Mouse (Mus musculus) CH12.LX (cell line): ENCODE measurements around the gene Sptb. TPM values are rescaled to one million over a fixed set of nuclear protein-coding genes. Genes with fewer than 3 reads are reported as not detected.

Experiments
- DNase-seq: peaks from one replicate; pipeline ENCODE4 v3.0.0-alpha.2; 2013; ENCODE audit errors: extremely low read depth
- H3K27ac ChIP-seq: 2 replicates; pipeline ENCODE4 v1.5.1; 2012; ENCODE audit warnings: low read depth, mild to moderate bottlenecking, control low read depth, moderate library complexity; ENCODE audit not compliant: insufficient read depth
- H3K27me3 ChIP-seq: replicated peaks from 2 replicates; pipeline ENCODE3; 2012; ENCODE audit warnings: inconsistent platforms
- H3K36me3 ChIP-seq, 2 experiments: replicated peaks in 1 of 2; 2 replicates each; pipeline versions ENCODE3 to v1.6.1; 2012; ENCODE audit warnings: inconsistent platforms in 1 of 2, low read length in 1 of 2, mild to moderate bottlenecking in 1 of 2, mixed read lengths in 1 of 2, moderate library complexity in 1 of 2; ENCODE audit not compliant: control insufficient read depth in 1 of 2, insufficient read depth in 1 of 2
- H3K4me1 ChIP-seq, 2 experiments: 2 replicates each; pipeline ENCODE4 v1.6.1; 2012; ENCODE audit warnings: inconsistent platforms in 1 of 2, moderate library complexity in 1 of 2; ENCODE audit not compliant: insufficient read depth in 2 of 2, control insufficient read depth in 1 of 2
- H3K4me2 ChIP-seq: 2 replicates; pipeline ENCODE4 v1.6.1; 2012; ENCODE audit warnings: low read depth, mild to moderate bottlenecking, control low read depth; ENCODE audit not compliant: poor library complexity, insufficient read depth, severe bottlenecking
- H3K4me3 ChIP-seq, 3 experiments: fragments of 150-350 bp in 1 of 3; sonication (generic) in 1 of 3; replicated peaks in 1 of 3; 2 replicates each; pipeline versions ENCODE3 to v1.5.1; 2011 to 2012; ENCODE audit warnings: low read depth in 2 of 3, low read length in 2 of 3, mild to moderate bottlenecking in 2 of 3, moderate library complexity in 2 of 3, control low read depth in 1 of 3, improper control_type of control experiment in 1 of 3, inconsistent platforms in 1 of 3, mixed read lengths in 1 of 3; ENCODE audit not compliant: poor library complexity in 1 of 3
- H3K79me2 ChIP-seq: replicated peaks from 2 replicates; pipeline ENCODE4 v1.6.1; 2012; ENCODE audit warnings: mild to moderate bottlenecking, moderate library complexity; ENCODE audit not compliant: control insufficient read depth, poor library complexity, insufficient read depth, severe bottlenecking; ENCODE audit errors: extremely low read depth
- H3K9ac ChIP-seq: 2 replicates; pipeline ENCODE4 v1.6.1; 2012; ENCODE audit warnings: low read depth, mild to moderate bottlenecking, control low read depth, moderate library complexity; ENCODE audit not compliant: insufficient read depth
- H3K9me3 ChIP-seq: replicated peaks from 2 replicates; pipeline ENCODE3; 2012; ENCODE audit warnings: low read length, inconsistent platforms, mixed read lengths
- CHD2 ChIP-seq: IDR thresholded peaks from 2 replicates; pipeline ENCODE4 v1.6.1; 2011; ENCODE audit warnings: low read length, improper control_type of control experiment
- CTCF ChIP-seq, 2 experiments: IDR thresholded peaks in 1 of 2; conservative IDR thresholded peaks in 1 of 2; 2 replicates each; pipeline ENCODE4 v1.5.1; 2011 to 2012; ENCODE audit warnings: low read depth in 2 of 2, low read length in 2 of 2, improper control_type of control experiment in 1 of 2, inconsistent platforms in 1 of 2, mild to moderate bottlenecking in 1 of 2, moderate library complexity in 1 of 2
- E2F4 ChIP-seq: IDR thresholded peaks from 2 replicates; pipeline ENCODE4 v1.6.1; 2011; ENCODE audit warnings: low read depth, low read length, improper control_type of control experiment; ENCODE audit not compliant: insufficient replicate concordance
- ETS1 ChIP-seq: conservative IDR thresholded peaks from 2 replicates; pipeline ENCODE4 v1.6.1; 2012; ENCODE audit warnings: low read depth, mild to moderate bottlenecking, inconsistent platforms, low read length, improper control_type of control experiment, moderate library complexity
- HCFC1 ChIP-seq: IDR thresholded peaks from 2 replicates; pipeline ENCODE4 v1.6.1; 2012; ENCODE audit warnings: low read depth, mild to moderate bottlenecking, inconsistent platforms, low read length, improper control_type of control experiment
- IRF4 ChIP-seq: IDR thresholded peaks from 2 replicates; pipeline ENCODE4 v1.6.1; 2014; ENCODE audit warnings: low read depth, mild to moderate bottlenecking, inconsistent platforms, low read length, improper control_type of control experiment
- JUN ChIP-seq: IDR thresholded peaks from 2 replicates; pipeline ENCODE4 v1.6.1; 2011; ENCODE audit warnings: low read depth, mild to moderate bottlenecking, low read length, improper control_type of control experiment, moderate library complexity; ENCODE audit not compliant: insufficient read depth
- JUND ChIP-seq: conservative IDR thresholded peaks from 2 replicates; pipeline ENCODE4 v1.6.1; 2011; ENCODE audit warnings: low read depth, low read length, improper control_type of control experiment
- MAX ChIP-seq: IDR thresholded peaks from 2 replicates; pipeline ENCODE4 v1.6.1; 2011; ENCODE audit warnings: low read length, improper control_type of control experiment
- MEF2A ChIP-seq: IDR thresholded peaks from 2 replicates; pipeline ENCODE4 v1.6.1; 2014; ENCODE audit warnings: low read depth, mild to moderate bottlenecking, inconsistent platforms, low read length, improper control_type of control experiment, borderline replicate concordance
- NRF1 ChIP-seq: IDR thresholded peaks from 2 replicates; pipeline ENCODE4 v1.6.1; 2014; ENCODE audit warnings: low read depth, mild to moderate bottlenecking, inconsistent platforms, low read length, improper control_type of control experiment, moderate library complexity
- RCOR1 ChIP-seq: conservative IDR thresholded peaks from 2 replicates; pipeline ENCODE4 v1.6.1; 2012; ENCODE audit warnings: low read depth, mild to moderate bottlenecking, inconsistent platforms, low read length, improper control_type of control experiment
- SIN3A ChIP-seq: IDR thresholded peaks from 2 replicates; pipeline ENCODE4 v1.6.1; 2012; ENCODE audit warnings: low read length, improper control_type of control experiment, inconsistent platforms
- UBTF ChIP-seq: IDR thresholded peaks from 2 replicates; pipeline ENCODE4 v1.6.1; 2012; ENCODE audit warnings: low read depth, mild to moderate bottlenecking, inconsistent platforms, low read length, improper control_type of control experiment, moderate library complexity
- USF1 ChIP-seq: IDR thresholded peaks from 2 replicates; pipeline ENCODE4 v1.6.1; 2014; ENCODE audit warnings: low read depth, mild to moderate bottlenecking, inconsistent platforms, low read length, improper control_type of control experiment
- USF2 ChIP-seq: conservative IDR thresholded peaks from 2 replicates; pipeline ENCODE4 v1.6.1; 2011; ENCODE audit warnings: low read depth, low read length, improper control_type of control experiment
- ZC3H11A ChIP-seq: IDR thresholded peaks from 2 replicates; pipeline ENCODE4 v1.6.1; 2012; ENCODE audit warnings: low read depth, mild to moderate bottlenecking, inconsistent platforms, low read length, improper control_type of control experiment
- ZMIZ1 ChIP-seq: IDR thresholded peaks from 2 replicates; pipeline ENCODE4 v1.6.1; 2012; ENCODE audit warnings: low read depth, mild to moderate bottlenecking, inconsistent platforms, low read length, improper control_type of control experiment
- dilution Hi-C: fragments of 300-500 bp; cut with MboI; formaldehyde crosslinking; loops from 2 replicates; pipeline ENCODE4 v1.14.3; 2020; ENCODE audit warnings: low sequenced_read_pairs; ENCODE audit not compliant: extremely low pct_unique_long_range_greater_than_20kb, extremely low pct_ligation_motif_present
- in situ Hi-C: fragments of 300-500 bp; cut with MboI; formaldehyde crosslinking; loops from 3 replicates; pipeline ENCODE4 v1.14.3; 2019; ENCODE audit warnings: low sequenced_read_pairs, low pct_ligation_motif_present, low pct_unique_long_range_greater_than_20kb, mixed read lengths
- polyA plus RNA-seq: library from polyadenylated mRNA; unstranded; fragments of >175 nt; gene quantifications from 2 replicates; pipeline ENCODE4 v1.2.1, GENCODE M21; 2012; ENCODE audit warnings: low read depth; ENCODE audit not compliant: insufficient read length
- total RNA-seq, 2 experiments: library from RNA; depleted of rRNA; stranded (reverse); fragments of 300-350 nt in 1 of 2; fragments of >200 nt in 1 of 2; gene quantifications; 2 replicates each; pipeline ENCODE4 v1.2.3; 2012 to 2014

Sptb gene
- total and polyA plus RNA-seq, 3 experiments: 0.03 to 0.04 (median 0.04) TPM

GRCm38 (mm10) chr12:76570221-76570940 is 140.0 kb downstream of the Sptb start:
- no peak overlapping the region for H3K4me3 ChIP-seq
- no peak for DNase-seq
- dilution Hi-C loops (no loop called here), in situ Hi-C loops (no loop called here)
- no peak overlapping the region for H3K4me2 ChIP-seq
- H3K27me3 ChIP-seq: peaks cover 2% of the 10 kb centered on the region
- no peaks in the 10 kb centered on the region for H3K4me1 ChIP-seq
- H3K9ac ChIP-seq: no peak overlapping the region
- no peak overlapping the region for H3K27ac ChIP-seq
- peaks cover 0 to 14% of the 10 kb centered on the region in 2 experiments for H3K36me3 ChIP-seq
- H3K79me2 ChIP-seq: no peaks in the 10 kb centered on the region
- TF ChIP-seq USF1: no peak
- no peak for TF ChIP-seq SIN3A
- no peak for TF ChIP-seq ETS1
- TF ChIP-seq HCFC1: no peak
- peaks cover 4% of the 10 kb centered on the region for H3K9me3 ChIP-seq

GRCm38 (mm10) chr12:76566284-76566683 is 144.1 kb downstream of the Sptb start:
- TF ChIP-seq MEF2A (no peak), ZC3H11A (no peak), MAX (no peak), NRF1 (no peak), UBTF (no peak), JUN (no peak), JUND (no peak), CTCF (conservative IDR thresholded peaks at IDR 0.05 in 1 of 2, IDR thresholded peaks at IDR 0.05 in 1 of 2; ENCODE audit: low read depth in 2 of 2, low read length in 2 of 2) (no peak), RCOR1 (no peak), E2F4 (no peak), IRF4 (no peak), ZMIZ1 (no peak), CHD2 (no peak), USF2 (no peak)
- H3K27ac ChIP-seq: no peak overlapping the region

More at GRCm38 (mm10) chr12:76566284-76566683, 144.1 kb downstream of the Sptb start:
- H3K9me3 ChIP-seq: peaks cover 4% of the 10 kb centered on the region
- no peaks in the 10 kb centered on the region for H3K27me3 ChIP-seq
- no peak overlapping the region for H3K4me2 ChIP-seq
- peaks cover 0 to 28% of the 10 kb centered on the region in 2 experiments for H3K36me3 ChIP-seq
- H3K4me3 ChIP-seq: no peak overlapping the region
- H3K4me1 ChIP-seq: no peaks in the 10 kb centered on the region
- in situ Hi-C loops (no loop called here), dilution Hi-C loops (no loop called here)
- DNase-seq: no peak
- H3K9ac ChIP-seq: no peak overlapping the region
- no peaks in the 10 kb centered on the region for H3K79me2 ChIP-seq
